Mouse (Mus musculus) embryonic facial prominence, embryonic 14.5 days (tissue): ENCODE results near the gene Gm45021. TPM values are rescaled to one million over a fixed set of nuclear protein-coding genes. Genes with fewer than 3 reads are reported as not detected.
A peak's percentile ranks its signal among the peaks of the same experiment; 100 is the strongest.

Source experiments
- ATAC-seq: fragments of 200-750 bp; cut with Nextera tagmentation; 2 replicates; pipeline ENCODE4 v1.8.0; 2017; ENCODE audit warnings: low read depth, moderate number of reproducible peaks, moderate TSS enrichment
- DNase-seq: peaks from one replicate; pipeline ENCODE4 v3.0.0-alpha.2; 2015; ENCODE audit warnings: low spot score
- H3K27ac ChIP-seq: fragments of 300-500 bp; sonication (generic); replicated peaks from 2 replicates; pipeline ENCODE4 v1.5.1; 2014; ENCODE audit warnings: low read depth, mild to moderate bottlenecking, low read length, moderate library complexity
- H3K27me3 ChIP-seq: fragments of 300-500 bp; sonication (generic); replicated peaks from 2 replicates; pipeline ENCODE4 v1.6.1; 2014; ENCODE audit warnings: low read length; ENCODE audit not compliant: control insufficient read depth, insufficient read depth
- H3K36me3 ChIP-seq: fragments of 300-500 bp; sonication (generic); 2 replicates; pipeline ENCODE4 v1.6.1; 2014; ENCODE audit warnings: low read length, mixed read lengths; ENCODE audit not compliant: control insufficient read depth, insufficient read depth
- H3K4me1 ChIP-seq: fragments of 300-500 bp; sonication (generic); 2 replicates; pipeline ENCODE4 v1.6.1; 2014; ENCODE audit warnings: antibody characterized with exemption, low read length; ENCODE audit not compliant: control insufficient read depth, insufficient read depth
- H3K4me2 ChIP-seq: fragments of 300-500 bp; sonication (generic); 2 replicates; pipeline ENCODE4 v1.6.1; 2014; ENCODE audit warnings: low read depth, mild to moderate bottlenecking, low read length, moderate library complexity, mixed read lengths
- H3K4me3 ChIP-seq: fragments of 300-500 bp; sonication (generic); 2 replicates; pipeline ENCODE4 v1.5.1; 2014; ENCODE audit warnings: low read depth, mild to moderate bottlenecking, low read length
- H3K9ac ChIP-seq: fragments of 300-500 bp; sonication (generic); 2 replicates; pipeline ENCODE4 v1.6.1; 2014; ENCODE audit warnings: low read depth, mild to moderate bottlenecking, low read length, moderate library complexity, mixed read lengths
- H3K9me3 ChIP-seq: fragments of 300-500 bp; sonication (generic); 2 replicates; pipeline ENCODE4 v1.6.1; 2016; ENCODE audit warnings: low read length; ENCODE audit not compliant: control insufficient read depth
- WGBS: fragments of 180-500 bp; shearing (Covaris S2); extraction: QIAGEN DNeasy Blood & Tissue Kit; methylation state at CpG from one replicate; pipeline ENCODE4 v1.1.7; 2014; 5-methylcytosine and 5-hydroxymethylcytosine counted together
- polyA plus RNA-seq: library from polyadenylated mRNA; unstranded; fragments of >200 nt; fragmentation: Nextera tagmentation; extraction: Ambion mirVana; gene quantifications from 2 replicates; pipeline ENCODE4 v1.2.1, GENCODE M21; 2014

Gm45021 gene
- polyA plus RNA-seq, 1 experiment from 2014 or later, result not detected

GRCm38 (mm10) chr6:48597233-48597625 is 7.8 kb downstream of the Gm45021 start:
- peaks cover 45% of the 10 kb centered on the region for H3K36me3 ChIP-seq
- H3K4me3 ChIP-seq, result no peak overlapping the region
- no peak overlapping the region for H3K9ac ChIP-seq
- H3K27me3 ChIP-seq, result no peaks in the 10 kb centered on the region
- no peak for DNase-seq
- peaks cover 26% of the 10 kb centered on the region for H3K9me3 ChIP-seq
- no peak overlapping the region for H3K27ac ChIP-seq
- no peak overlapping the region for H3K4me2 ChIP-seq
- H3K4me1 ChIP-seq, result peaks cover 5% of the 10 kb centered on the region
- WGBS, result 96% methylated on average over 27 of the region's 27 CpGs
- ATAC-seq, result no peak

GRCm38 (mm10) chr6:48600594-48600993 is 11.2 kb downstream of the Gm45021 start:
- Histone ChIP-seq H3K9ac (no peak overlapping the region), H3K4me1 (peaks cover 6% of the 10 kb centered on the region), H3K36me3 (peaks cover 45% of the 10 kb centered on the region), H3K27me3 (no peaks in the 10 kb centered on the region), H3K9me3 (peaks cover 26% of the 10 kb centered on the region), H3K4me3 (no peak overlapping the region), H3K27ac (no peak overlapping the region), H3K4me2 (no peak overlapping the region)
- 90% methylated on average over 1 of the region's 1 CpGs for WGBS
- ATAC-seq, result no peak
- no peak for DNase-seq

GRCm38 (mm10) chr6:48601271-48602079 is 12.1 kb downstream of the Gm45021 start, which contains the start of gene Zfp775:
TSS of gene Zfp775 (plus strand) at chr6:48602063.
- WGBS, result 6% methylated on average over 38 of the region's 42 CpGs
- Histone ChIP-seq H3K4me1 (peaks cover 6% of the 10 kb centered on the region), H3K27ac (peak within 1 kb of the TSS; percentile 79), H3K9me3 (peaks cover 20% of the 10 kb centered on the region), H3K36me3 (peaks cover 37% of the 10 kb centered on the region), H3K4me2 (peak within 1 kb of the TSS; percentile 90), H3K27me3 (no peaks in the 10 kb centered on the region), H3K4me3 (peak within 1 kb of the TSS; percentile 80), H3K9ac (peak within 1 kb of the TSS; percentile 81)
- DNase-seq (peak; percentile 97), ATAC-seq (peak; percentile 99)

- Histone ChIP-seq H3K9me3 (peaks cover 13% of the 10 kb centered on the region), H3K4me3 (peak overlapping the region; percentile 80), H3K4me1 (peaks cover 6% of the 10 kb centered on the region), H3K27ac (peak overlapping the region; percentile 74), H3K4me2 (peak overlapping the region; percentile 90), H3K9ac (peak overlapping the region; percentile 81), H3K27me3 (no peaks in the 10 kb centered on the region), H3K36me3 (peaks cover 29% of the 10 kb centered on the region)
- DNase-seq (peak; percentile 41), ATAC-seq (peak; percentile 76)
- under 1% methylated on average over 21 of the region's 28 CpGs for WGBS
Measured at GRCm38 (mm10) chr6:48602080-48602741, 12.8 kb downstream of the Gm45021 start.

- Histone ChIP-seq H3K27ac (no peak overlapping the region), H3K4me3 (no peak overlapping the region), H3K4me1 (no peaks in the 10 kb centered on the region), H3K27me3 (no peaks in the 10 kb centered on the region), H3K9ac (no peak overlapping the region), H3K36me3 (0 out of 2 replicates have a peak, but pooled peaks cover 3% of the 10 kb centered on the region), H3K9me3 (no peaks in the 10 kb centered on the region), H3K4me2 (no peak overlapping the region)
- no peak for ATAC-seq
- DNase-seq, result no peak
- WGBS, result 56% methylated on average over 2 of the region's 2 CpGs
Measured at GRCm38 (mm10) chr6:48608124-48608523, 18.7 kb downstream of the Gm45021 start.

- H3K4me2 ChIP-seq, result no peak overlapping the region
- no peak overlapping the region for H3K9ac ChIP-seq
- DNase-seq (no peak), ATAC-seq (no peak)
- H3K4me3 ChIP-seq, result no peak overlapping the region
- peaks cover 15% of the 10 kb centered on the region; the same call in 1 of the 2 replicates for H3K36me3 ChIP-seq
- H3K27ac ChIP-seq, result no peak overlapping the region
- no peaks in the 10 kb centered on the region for H3K4me1 ChIP-seq
- WGBS, result 58% methylated on average over 7 of the region's 7 CpGs
- no peaks in the 10 kb centered on the region for H3K9me3 ChIP-seq
- H3K27me3 ChIP-seq, result no peaks in the 10 kb centered on the region
Measured at GRCm38 (mm10) chr6:48609512-48609911, 20.1 kb downstream of the Gm45021 start.

GRCm38 (mm10) chr6:48610657-48611056 is 21.2 kb downstream of the Gm45021 start:
- no peaks in the 10 kb centered on the region for H3K9me3 ChIP-seq
- H3K4me3 ChIP-seq, result no peak overlapping the region
- H3K27me3 ChIP-seq, result no peaks in the 10 kb centered on the region
- DNase-seq, result no peak
- no peaks in the 10 kb centered on the region for H3K4me1 ChIP-seq
- peaks cover 15% of the 10 kb centered on the region; the same call in 1 of the 2 replicates for H3K36me3 ChIP-seq
- no peak overlapping the region; the same call in 1 of the 2 replicates for H3K9ac ChIP-seq
- no peak overlapping the region for H3K27ac ChIP-seq
- H3K4me2 ChIP-seq, result no peak overlapping the region
- ATAC-seq, result no peak
- 65% methylated on average over 3 of the region's 3 CpGs for WGBS

GRCm38 (mm10) chr6:48613464-48613863 is 24.1 kb downstream of the Gm45021 start:
- Histone ChIP-seq H3K36me3 (peaks cover 15% of the 10 kb centered on the region; the same call in 1 of the 2 replicates), H3K9ac (no peak overlapping the region), H3K4me2 (no peak overlapping the region), H3K27me3 (no peaks in the 10 kb centered on the region), H3K27ac (no peak overlapping the region), H3K9me3 (no peaks in the 10 kb centered on the region), H3K4me3 (no peak overlapping the region), H3K4me1 (no peaks in the 10 kb centered on the region)
- 80% methylated on average over 4 of the region's 4 CpGs for WGBS
- ATAC-seq, result no peak
- no peak for DNase-seq
